In genomic region chr14:99616655-99617335, GRCm38 (mm10) we compare ENCODE assay signal across 14 mouse cellular contexts.
DNase-seq lines count a peak whose midpoint lies in the region; ATAC-seq and TF ChIP-seq lines count a peak whose summit lies in the region.
"Had no signal": no experiment of that assay in that cellular context is flagged by ENCODE, and none has a peak within 500 bp of the region (broad histone marks: within the 10 kb centered on the region; RNA-seq: fewer than 3 reads in every experiment).

No protein-coding gene starts in this region.

- H3K27me3 ChIP-seq in liver, embryonic 13.5 days: no peaks in the 10 kb centered on the region
- no peaks in the 10 kb centered on the region for H3K27me3 ChIP-seq in intestine, postnatal 0 days (replicated peaks; ENCODE audit: control insufficient read depth, insufficient read depth, low read length)
- H3K27me3 ChIP-seq in neural tube, embryonic 14.5 days (ENCODE audit: control insufficient read depth, insufficient read depth, low read length): no peaks in the 10 kb centered on the region
- H3K27me3 ChIP-seq: heart, embryonic 15.5 days had no signal

- H3K4me1 ChIP-seq in liver, embryonic 13.5 days (replicated peaks): 0 out of 2 replicates have a peak, but pooled peaks cover 6% of the 10 kb centered on the region
- H3K4me1 ChIP-seq in intestine, postnatal 0 days (replicated peaks; ENCODE audit: control insufficient read depth, insufficient read depth, low read length): peaks cover 4% of the 10 kb centered on the region; the same call in 1 of the 2 replicates
- no peaks in the 10 kb centered on the region for H3K4me1 ChIP-seq in neural tube, embryonic 14.5 days (ENCODE audit: control insufficient read depth, insufficient read depth, low read length)
- H3K4me1 ChIP-seq: forebrain, embryonic 10.5 days had no signal

- 38% methylated on average over 7 of the region's 7 CpGs for WGBS in liver, embryonic 13.5 days (ENCODE audit: insufficient replicate concordance)
- 24% methylated on average over 7 of the region's 7 CpGs for WGBS in intestine, postnatal 0 days
- WGBS in neural tube, embryonic 14.5 days: 48% methylated on average over 7 of the region's 7 CpGs

- peak; percentile 34; the same call in 1 of the 2 replicates for ATAC-seq in liver, embryonic 13.5 days (ENCODE audit: low read depth)
- peak; percentile 30 to 65; a peak in 3 of 4 replicates for ATAC-seq in hematopoietic stem cell, adult 5-6 weeks (replicated peaks in 1 of 2; ENCODE audit: insufficient read depth in 1 of 2, low FRiP score in 2 of 2, low TSS enrichment in 1 of 2, low read depth in 1 of 2, poor library complexity in 2 of 2, severe bottlenecking in 2 of 2)
- peak; percentile 93 for ATAC-seq in intestine, postnatal 0 days
- peak; percentile 68; the same call in 1 of the 2 replicates for ATAC-seq in neural tube, embryonic 14.5 days (ENCODE audit: low read depth)
- ATAC-seq in activated CD4-positive, CD25-positive, alpha-beta regulatory T cell, adult 4 months: no peak

- no peaks in the 10 kb centered on the region for H3K9me3 ChIP-seq in liver, embryonic 13.5 days (replicated peaks)
- H3K9me3 ChIP-seq in intestine, postnatal 0 days (ENCODE audit: control insufficient read depth): no peaks in the 10 kb centered on the region
- H3K9me3 ChIP-seq in neural tube, embryonic 14.5 days (ENCODE audit: control insufficient read depth, low read length): no peaks in the 10 kb centered on the region
- H3K9me3 ChIP-seq: forebrain, embryonic 10.5 days; heart, embryonic 15.5 days had no signal

- no peak overlapping the region for H3K9ac ChIP-seq in liver, embryonic 13.5 days
- no peak overlapping the region for H3K9ac ChIP-seq in intestine, postnatal 0 days (ENCODE audit: low read depth, low read length)
- no peak overlapping the region for H3K9ac ChIP-seq in neural tube, embryonic 14.5 days (replicated peaks; ENCODE audit: low read depth, low read length)
- H3K9ac ChIP-seq: heart, embryonic 15.5 days had no signal

- no peaks in the 10 kb centered on the region for H3K36me3 ChIP-seq in liver, embryonic 13.5 days
- H3K36me3 ChIP-seq in intestine, postnatal 0 days (ENCODE audit: control insufficient read depth, insufficient read depth): no peaks in the 10 kb centered on the region
- H3K36me3 ChIP-seq in neural tube, embryonic 14.5 days (ENCODE audit: control insufficient read depth, insufficient read depth, low read length): no peaks in the 10 kb centered on the region
- H3K36me3 ChIP-seq: forebrain, embryonic 10.5 days; heart, embryonic 15.5 days had no signal

- no peak overlapping the region for H3K27ac ChIP-seq in liver, embryonic 13.5 days
- peak overlapping the region; percentile 61 for H3K27ac ChIP-seq in intestine, postnatal 0 days (ENCODE audit: low read depth, low read length)
- H3K27ac ChIP-seq in neural tube, embryonic 14.5 days (ENCODE audit: low read depth, low read length): no peak overlapping the region
- H3K27ac ChIP-seq: forebrain, embryonic 10.5 days; gastrocnemius, adult 2 months; heart, embryonic 15.5 days; macrophage had no signal

- no peak for TF ChIP-seq CTCF in intestine, postnatal 0 days (IDR thresholded peaks at IDR 0.05; ENCODE audit: low read depth)

- H3K4me2 ChIP-seq in liver, embryonic 13.5 days: no peak overlapping the region
- H3K4me2 ChIP-seq in intestine, postnatal 0 days (replicated peaks; ENCODE audit: low read depth): no peak overlapping the region
- no peak overlapping the region for H3K4me2 ChIP-seq in neural tube, embryonic 14.5 days (ENCODE audit: low read depth, low read length)
- H3K4me2 ChIP-seq: heart, embryonic 15.5 days had no signal

- no peak for DNase-seq in liver, embryonic 13.5 days
- no peak for DNase-seq in liver
- DNase-seq in frontal cortex, adult 2 months (ENCODE audit: extremely low spot score in 1 of 2, low spot score in 1 of 2): no peak
- DNase-seq in heart, adult 8-10 months (ENCODE audit: low spot score): no peak
- DNase-seq: adrenal gland, adult 2 months; cerebellum, postnatal 10 days; gastrocnemius, adult 2 months had no signal

- H3K4me3 ChIP-seq in liver, embryonic 13.5 days (replicated peaks): no peak overlapping the region
- no peak overlapping the region for H3K4me3 ChIP-seq in intestine, postnatal 0 days (ENCODE audit: low read depth, low read length)
- H3K4me3 ChIP-seq in neural tube, embryonic 14.5 days (ENCODE audit: low read depth, low read length): no peak overlapping the region
- H3K4me3 ChIP-seq: forebrain, embryonic 10.5 days; gastrocnemius, adult 2 months; heart, embryonic 15.5 days had no signal
